Mouse (Mus musculus): Measurements from ENCODE around the gene Slc35a1. TPM values are rescaled to one million over a fixed set of nuclear protein-coding genes. Genes with fewer than 3 reads are reported as not detected.

The Slc35a1 gene
- polyA plus RNA-seq, 1 experiment from 2014 or later: 81.1 TPM

- peaks cover 5% of the 10 kb centered on the region; the same call in 1 of the 2 replicates for H3K9me3 ChIP-seq (ENCODE audit: low read length)
- H3K4me2 ChIP-seq (replicated peaks; ENCODE audit: low read depth, low read length): no peak overlapping the region
- ATAC-seq (ENCODE audit: low FRiP score, low TSS enrichment): no peak
- H3K27me3 ChIP-seq (ENCODE audit: insufficient read depth, low read length): no peaks in the 10 kb centered on the region
- no peaks in the 10 kb centered on the region for H3K36me3 ChIP-seq (ENCODE audit: insufficient read depth, low read length)
- no peak overlapping the region for H3K27ac ChIP-seq (ENCODE audit: low read length)
- 100% methylated on average over 1 of the region's 1 CpGs for WGBS
- no peak overlapping the region for H3K4me3 ChIP-seq (ENCODE audit: low read length)
- H3K9ac ChIP-seq (replicated peaks; ENCODE audit: low read length): no peak overlapping the region
- H3K4me1 ChIP-seq (ENCODE audit: insufficient read depth, low read length): no peaks in the 10 kb centered on the region
Observed at GRCm38 (mm10) chr4:34715062-34715461, 27.8 kb upstream of the Slc35a1 start.

- H3K36me3 ChIP-seq (ENCODE audit: insufficient read depth, low read length): no peaks in the 10 kb centered on the region
- ATAC-seq (ENCODE audit: low FRiP score, low TSS enrichment): peak; percentile 55; the same call in 1 of the 2 replicates
- no peak overlapping the region for H3K9ac ChIP-seq (replicated peaks; ENCODE audit: low read length)
- H3K4me2 ChIP-seq (replicated peaks; ENCODE audit: low read depth, low read length): no peak overlapping the region
- peaks cover 2% of the 10 kb centered on the region; the same call in 1 of the 2 replicates for H3K4me1 ChIP-seq (ENCODE audit: insufficient read depth, low read length)
- WGBS: 54% methylated on average over 3 of the region's 3 CpGs
- H3K27ac ChIP-seq (ENCODE audit: low read length): no peak overlapping the region
- H3K9me3 ChIP-seq (ENCODE audit: low read length): no peaks in the 10 kb centered on the region
- no peak overlapping the region for H3K4me3 ChIP-seq (ENCODE audit: low read length)
- no peaks in the 10 kb centered on the region for H3K27me3 ChIP-seq (ENCODE audit: insufficient read depth, low read length)
Observed at GRCm38 (mm10) chr4:34708127-34708526, 20.9 kb upstream of the Slc35a1 start.

- H3K27me3 ChIP-seq (ENCODE audit: insufficient read depth, low read length): no peaks in the 10 kb centered on the region
- 0 out of 2 replicates have a peak, but pooled peaks cover 1% of the 10 kb centered on the region for H3K9me3 ChIP-seq (ENCODE audit: low read length)
- ATAC-seq (ENCODE audit: low FRiP score, low TSS enrichment): peak; percentile 69; the same call in 1 of the 2 replicates
- no peak overlapping the region for H3K4me2 ChIP-seq (replicated peaks; ENCODE audit: low read depth, low read length)
- 0 out of 2 replicates have a peak overlapping the region, but pooled peaks have one; percentile 7 for H3K27ac ChIP-seq (ENCODE audit: low read length)
- peaks cover 2% of the 10 kb centered on the region; the same call in 1 of the 2 replicates for H3K4me1 ChIP-seq (ENCODE audit: insufficient read depth, low read length)
- 61% methylated on average over 3 of the region's 3 CpGs for WGBS
- H3K9ac ChIP-seq (replicated peaks; ENCODE audit: low read length): no peak overlapping the region
- no peaks in the 10 kb centered on the region for H3K36me3 ChIP-seq (ENCODE audit: insufficient read depth, low read length)
- no peak overlapping the region for H3K4me3 ChIP-seq (ENCODE audit: low read length)
Observed at GRCm38 (mm10) chr4:34707248-34707647, 20.0 kb upstream of the Slc35a1 start.

- Histone ChIP-seq H3K27me3 (ENCODE audit: insufficient read depth, low read length) (no peaks in the 10 kb centered on the region), H3K9me3 (ENCODE audit: low read length) (0 out of 2 replicates have a peak, but pooled peaks cover 2% of the 10 kb centered on the region), H3K4me3 (ENCODE audit: low read length) (no peak overlapping the region), H3K9ac (replicated peaks; ENCODE audit: low read length) (no peak overlapping the region), H3K4me2 (replicated peaks; ENCODE audit: low read depth, low read length) (no peak overlapping the region), H3K4me1 (ENCODE audit: insufficient read depth, low read length) (peaks cover 2% of the 10 kb centered on the region; the same call in 1 of the 2 replicates), H3K36me3 (ENCODE audit: insufficient read depth, low read length) (no peaks in the 10 kb centered on the region), H3K27ac (ENCODE audit: low read length) (no peak overlapping the region)
- WGBS: 71% methylated on average over 4 of the region's 4 CpGs
- ATAC-seq (ENCODE audit: low FRiP score, low TSS enrichment): no peak
Observed at GRCm38 (mm10) chr4:34703029-34703428, 15.8 kb upstream of the Slc35a1 start.

GRCm38 (mm10) chr4:34702231-34702630 lies 15.0 kb upstream of the Slc35a1 start:
- WGBS: 97% methylated on average over 11 of the region's 11 CpGs
- H3K9ac ChIP-seq (replicated peaks; ENCODE audit: low read length): no peak overlapping the region
- H3K4me1 ChIP-seq (ENCODE audit: insufficient read depth, low read length): peaks cover under 1% of the 10 kb centered on the region; the same call in 1 of the 2 replicates
- H3K27ac ChIP-seq (ENCODE audit: low read length): no peak overlapping the region
- H3K4me3 ChIP-seq (ENCODE audit: low read length): no peak overlapping the region
- H3K36me3 ChIP-seq (ENCODE audit: insufficient read depth, low read length): no peaks in the 10 kb centered on the region
- 0 out of 2 replicates have a peak, but pooled peaks cover 2% of the 10 kb centered on the region for H3K9me3 ChIP-seq (ENCODE audit: low read length)
- no peak overlapping the region for H3K4me2 ChIP-seq (replicated peaks; ENCODE audit: low read depth, low read length)
- H3K27me3 ChIP-seq (ENCODE audit: insufficient read depth, low read length): no peaks in the 10 kb centered on the region
- ATAC-seq (ENCODE audit: low FRiP score, low TSS enrichment): no peak

GRCm38 (mm10) chr4:34701528-34701927 lies 14.3 kb upstream of the Slc35a1 start:
- H3K4me2 ChIP-seq (replicated peaks; ENCODE audit: low read depth, low read length): no peak overlapping the region
- no peaks in the 10 kb centered on the region for H3K36me3 ChIP-seq (ENCODE audit: insufficient read depth, low read length)
- no peaks in the 10 kb centered on the region for H3K4me1 ChIP-seq (ENCODE audit: insufficient read depth, low read length)
- H3K9me3 ChIP-seq (ENCODE audit: low read length): 0 out of 2 replicates have a peak, but pooled peaks cover 2% of the 10 kb centered on the region
- WGBS: 58% methylated on average over 5 of the region's 5 CpGs
- H3K27ac ChIP-seq (ENCODE audit: low read length): no peak overlapping the region
- no peak for ATAC-seq (ENCODE audit: low FRiP score, low TSS enrichment)
- H3K4me3 ChIP-seq (ENCODE audit: low read length): no peak overlapping the region
- H3K27me3 ChIP-seq (ENCODE audit: insufficient read depth, low read length): no peaks in the 10 kb centered on the region
- H3K9ac ChIP-seq (replicated peaks; ENCODE audit: low read length): no peak overlapping the region

GRCm38 (mm10) chr4:34688021-34688420 lies 783 bp upstream of the Slc35a1 start:
- 85% methylated on average over 3 of the region's 3 CpGs for WGBS
- H3K9me3 ChIP-seq (ENCODE audit: low read length): no peaks in the 10 kb centered on the region
- no peak overlapping the region for H3K9ac ChIP-seq (replicated peaks; ENCODE audit: low read length)
- H3K27ac ChIP-seq (ENCODE audit: low read length): no peak overlapping the region
- H3K36me3 ChIP-seq (ENCODE audit: insufficient read depth, low read length): no peaks in the 10 kb centered on the region
- peaks cover 6% of the 10 kb centered on the region; the same call in 1 of the 2 replicates for H3K4me1 ChIP-seq (ENCODE audit: insufficient read depth, low read length)
- H3K27me3 ChIP-seq (ENCODE audit: insufficient read depth, low read length): no peaks in the 10 kb centered on the region
- H3K4me2 ChIP-seq (replicated peaks; ENCODE audit: low read depth, low read length): no peak overlapping the region
- ATAC-seq (ENCODE audit: low FRiP score, low TSS enrichment): no peak
- H3K4me3 ChIP-seq (ENCODE audit: low read length): no peak overlapping the region

- H3K27me3 ChIP-seq (ENCODE audit: insufficient read depth, low read length): no peaks in the 10 kb centered on the region
- H3K4me2 ChIP-seq (replicated peaks; ENCODE audit: low read depth, low read length): no peak overlapping the region
- H3K36me3 ChIP-seq (ENCODE audit: insufficient read depth, low read length): peaks cover 18% of the 10 kb centered on the region
- H3K4me1 ChIP-seq (ENCODE audit: insufficient read depth, low read length): peaks cover 16% of the 10 kb centered on the region
- H3K27ac ChIP-seq (ENCODE audit: low read length): no peak overlapping the region
- whole genome bisulfite sequencing: 92% methylated on average over 5 of the region's 5 CpGs
- no peaks in the 10 kb centered on the region for H3K9me3 ChIP-seq (ENCODE audit: low read length)
- no peak overlapping the region for H3K9ac ChIP-seq (replicated peaks; ENCODE audit: low read length)
- H3K4me3 ChIP-seq (ENCODE audit: low read length): no peak overlapping the region
- ATAC-seq (ENCODE audit: low FRiP score, low TSS enrichment): no peak
Observed at GRCm38 (mm10) chr4:34680530-34680929, 6.7 kb downstream of the Slc35a1 start.

- Histone ChIP-seq H3K4me1 (ENCODE audit: insufficient read depth, low read length) (peaks cover 5% of the 10 kb centered on the region), H3K4me2 (replicated peaks; ENCODE audit: low read depth, low read length) (no peak overlapping the region), H3K36me3 (ENCODE audit: insufficient read depth, low read length) (peaks cover 21% of the 10 kb centered on the region), H3K9me3 (ENCODE audit: low read length) (no peaks in the 10 kb centered on the region), H3K9ac (replicated peaks; ENCODE audit: low read length) (no peak overlapping the region), H3K4me3 (ENCODE audit: low read length) (no peak overlapping the region), H3K27ac (ENCODE audit: low read length) (no peak overlapping the region), H3K27me3 (ENCODE audit: insufficient read depth, low read length) (no peaks in the 10 kb centered on the region)
- no peak for ATAC-seq (ENCODE audit: low FRiP score, low TSS enrichment)
- 88% methylated on average over 5 of the region's 5 CpGs for WGBS
Observed at GRCm38 (mm10) chr4:34673721-34674120, 13.5 kb downstream of the Slc35a1 start.

- H3K9ac ChIP-seq (replicated peaks; ENCODE audit: low read length): no peak overlapping the region
- no peak for ATAC-seq (ENCODE audit: low FRiP score, low TSS enrichment)
- no peak overlapping the region for H3K27ac ChIP-seq (ENCODE audit: low read length)
- no peaks in the 10 kb centered on the region for H3K9me3 ChIP-seq (ENCODE audit: low read length)
- 90% methylated on average over 5 of the region's 5 CpGs for WGBS
- H3K36me3 ChIP-seq (ENCODE audit: insufficient read depth, low read length): peaks cover 39% of the 10 kb centered on the region
- no peak overlapping the region for H3K4me3 ChIP-seq (ENCODE audit: low read length)
- no peaks in the 10 kb centered on the region for H3K27me3 ChIP-seq (ENCODE audit: insufficient read depth, low read length)
- no peaks in the 10 kb centered on the region for H3K4me1 ChIP-seq (ENCODE audit: insufficient read depth, low read length)
- H3K4me2 ChIP-seq (replicated peaks; ENCODE audit: low read depth, low read length): no peak overlapping the region
Observed at GRCm38 (mm10) chr4:34667923-34668322, 19.3 kb downstream of the Slc35a1 start.
